Mouse (Mus musculus): ENCODE data around the gene Fan1. TPM values are rescaled to one million over a fixed set of nuclear protein-coding genes. Genes with fewer than 3 reads are reported as not detected.

Fan1 gene
- total RNA-seq, 2 experiments from 2014 or later, result 7.7 to 8.1 TPM

DNA sequence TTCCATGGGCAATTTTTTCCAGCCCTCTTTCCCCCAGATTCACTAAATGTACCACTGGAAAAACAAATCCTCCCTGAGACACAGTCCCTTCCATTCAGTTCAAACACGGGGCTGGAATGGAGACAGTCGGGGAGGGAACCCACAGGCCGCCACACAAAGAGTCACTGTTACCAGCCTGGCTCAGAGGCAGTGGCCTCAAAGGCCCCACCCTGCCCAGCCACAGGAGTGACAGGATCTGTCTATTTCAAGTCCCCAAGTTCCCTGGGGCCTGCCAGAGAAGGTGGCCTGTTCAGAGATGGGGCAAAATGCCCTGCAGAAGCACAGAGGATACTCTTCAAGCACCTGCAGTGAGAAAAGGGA lies 13.3 kb downstream of the Fan1 start:
- intact Hi-C loops (cut with DNase I), result no loop called here
- Histone ChIP-seq H3K4me3 (no peak overlapping the region), H3K27ac (no peak overlapping the region; the same call in 1 of the 2 replicates)
- no peak for DNase-seq
- no peak for TF ChIP-seq CTCF (IDR thresholded peaks at IDR 0.05)

DNA sequence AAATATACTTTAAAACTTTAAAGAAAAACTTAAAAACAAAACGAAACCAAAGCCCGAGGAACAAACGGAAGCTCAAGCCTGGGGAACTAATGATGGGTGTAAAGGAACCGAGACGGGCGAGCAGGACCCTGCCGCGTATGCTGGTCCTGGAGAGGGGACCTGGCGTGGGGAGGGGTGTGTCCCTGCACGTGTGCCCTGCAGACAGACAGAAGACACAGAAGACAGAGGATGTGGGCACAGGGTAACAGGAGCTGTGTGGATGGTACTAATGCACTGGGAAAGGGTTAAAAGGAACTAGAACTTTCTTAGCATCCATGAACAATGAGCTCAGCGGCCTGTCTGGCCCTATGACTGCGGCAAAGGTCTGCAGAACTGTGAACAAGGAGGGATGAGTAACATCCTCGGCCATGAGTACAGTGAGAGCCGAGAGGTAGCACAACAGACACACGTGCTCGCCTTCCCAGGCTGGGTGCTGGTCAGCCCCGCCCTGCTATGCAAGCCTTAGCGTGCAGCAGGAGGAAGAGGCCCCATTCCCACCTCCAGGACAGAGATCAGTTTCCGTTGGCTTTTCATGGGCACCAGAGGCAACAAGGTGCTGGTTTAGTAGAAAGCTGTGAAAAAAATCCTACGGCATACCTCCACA lies 13.8 kb downstream of the Fan1 start:
- H3K27ac ChIP-seq, result peak overlapping the region; percentile 20
- H3K4me3 ChIP-seq, result no peak overlapping the region
- no peak for DNase-seq
- intact Hi-C loops (cut with DNase I), result no loop called here
- TF ChIP-seq CTCF (IDR thresholded peaks at IDR 0.05), result no peak

DNA sequence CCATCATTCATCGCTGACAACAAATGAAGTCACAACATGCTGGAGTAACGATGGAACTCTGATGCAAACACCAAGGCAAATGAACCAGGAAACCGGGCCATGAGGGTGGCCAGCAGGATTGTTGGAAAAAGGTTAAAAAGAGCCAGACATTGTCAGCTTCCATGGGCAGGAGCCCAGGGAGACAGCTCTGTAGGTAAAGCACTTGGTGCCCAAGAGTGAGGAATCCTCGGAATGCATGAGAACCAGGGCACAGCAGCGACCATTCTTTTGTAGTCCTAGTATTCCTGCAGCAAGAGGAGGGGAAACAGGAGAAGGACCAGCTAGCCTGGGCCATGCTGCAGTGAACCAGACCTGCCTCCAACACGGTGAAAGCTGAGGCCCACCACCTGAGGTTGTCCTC lies 15.2 kb downstream of the Fan1 start:
- DNase-seq, result no peak
- H3K27ac ChIP-seq, result no peak overlapping the region
- H3K4me3 ChIP-seq, result no peak overlapping the region
- intact Hi-C loops (cut with DNase I), result no loop called here
- no peak for TF ChIP-seq CTCF (IDR thresholded peaks at IDR 0.05)

GRCm38 (mm10) chr7:64357405-64357804 lies 16.5 kb downstream of the Fan1 start:
- Histone ChIP-seq H3K27ac (peak overlapping the region; percentile 53), H3K4me3 (no peak overlapping the region)
- DNase-seq, result peak; percentile 34
- intact Hi-C loops (cut with DNase I), result no loop called here
- TF ChIP-seq CTCF (IDR thresholded peaks at IDR 0.05), result no peak

DNA sequence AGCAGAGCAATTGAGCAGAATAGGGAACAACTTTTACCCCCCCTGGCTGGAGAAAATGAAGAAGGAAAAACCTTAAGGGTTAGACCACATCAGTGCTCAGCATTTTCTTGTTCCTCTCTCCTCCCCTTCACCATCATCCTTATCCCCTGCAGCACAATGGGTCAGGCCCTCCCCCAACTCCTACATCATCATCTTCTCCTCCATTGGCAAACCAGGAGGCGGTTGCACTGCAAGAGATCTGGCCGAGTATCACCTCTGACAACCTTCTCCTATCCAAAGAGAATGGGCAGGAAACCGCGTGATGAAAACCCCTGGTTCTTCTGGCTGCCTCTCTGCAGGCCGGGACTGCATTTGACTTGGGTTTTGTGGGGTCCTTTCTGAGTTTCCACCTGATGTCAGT lies 17.2 kb downstream of the Fan1 start:
- no peak overlapping the region for H3K27ac ChIP-seq
- DNase-seq, result no peak
- no peak overlapping the region for H3K4me3 ChIP-seq
- TF ChIP-seq CTCF (IDR thresholded peaks at IDR 0.05), result no peak
- intact Hi-C loops (cut with DNase I), result no loop called here

- no peak for DNase-seq
- Histone ChIP-seq H3K4me3 (no peak overlapping the region), H3K27ac (no peak overlapping the region)
- TF ChIP-seq CTCF (IDR thresholded peaks at IDR 0.05), result no peak
- intact Hi-C loops (cut with DNase I), result no loop called here
These were observed 19.7 kb downstream of the Fan1 start for GRCm38 (mm10) chr7:64354206-64354605.

DNA sequence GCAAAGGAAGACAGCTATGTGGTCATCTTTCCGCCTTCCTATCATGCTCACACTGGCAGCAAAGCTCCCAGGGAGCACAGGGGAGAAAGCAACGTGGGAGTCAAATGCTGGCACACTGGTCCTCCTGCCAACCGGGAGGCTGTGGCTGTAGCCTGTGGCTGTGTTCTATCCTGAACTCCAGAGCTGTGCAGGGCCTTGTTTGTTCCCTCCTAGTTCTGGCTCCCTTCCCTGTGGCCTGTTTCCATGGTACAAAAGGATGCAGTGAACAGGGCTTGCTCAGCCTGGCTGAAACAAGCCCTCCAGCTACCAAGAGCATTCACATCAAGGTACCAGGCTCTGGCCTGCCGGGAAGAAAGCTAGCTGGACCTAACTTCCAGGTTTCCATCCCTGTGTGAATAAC lies 22.8 kb downstream of the Fan1 start:
- peak; percentile 54 for DNase-seq
- Histone ChIP-seq H3K27ac (peak overlapping the region; percentile 31; the same call in 1 of the 2 replicates), H3K4me3 (no peak overlapping the region)
- TF ChIP-seq CTCF (IDR thresholded peaks at IDR 0.05), result no peak
- intact Hi-C loops (cut with DNase I), result no loop called here

DNA sequence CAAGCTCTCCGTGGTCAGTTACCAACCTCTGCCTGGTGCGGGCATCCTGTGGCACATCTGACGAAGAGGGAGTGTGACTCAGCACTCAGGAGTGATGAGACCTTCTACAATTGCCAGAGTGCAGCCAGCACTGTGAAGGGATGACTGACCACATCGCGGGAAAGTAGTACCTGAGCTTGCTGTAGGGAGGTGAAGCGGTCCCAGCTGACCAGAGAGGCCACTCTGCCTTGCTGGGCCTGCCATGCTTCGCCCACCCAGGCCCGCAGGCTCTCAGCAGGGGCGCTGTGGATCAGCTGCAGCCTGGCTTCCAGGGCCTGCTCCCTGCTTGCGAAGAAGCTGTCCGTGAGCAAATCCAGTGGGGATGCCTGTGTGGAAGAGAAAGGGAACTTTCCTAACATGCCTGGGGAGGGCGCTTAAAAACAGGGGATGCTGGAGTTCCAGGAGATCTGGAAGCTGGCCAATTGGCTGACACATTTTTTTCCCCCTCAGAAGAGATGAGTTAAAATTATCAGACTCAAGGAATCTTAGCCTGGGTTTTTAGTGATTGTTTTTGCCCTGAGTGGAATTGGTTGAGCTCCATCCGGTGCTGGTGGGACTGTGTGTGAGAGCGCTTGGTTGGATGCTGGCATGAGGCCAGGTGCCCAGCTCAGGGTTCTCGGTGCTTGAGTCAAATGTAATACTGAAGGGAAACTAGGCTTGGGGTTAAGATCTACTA lies 24.6 kb downstream of the Fan1 start:
- H3K27ac ChIP-seq, result no peak overlapping the region
- no peak overlapping the region for H3K4me3 ChIP-seq
- intact Hi-C loops (cut with DNase I), result no loop called here
- TF ChIP-seq CTCF (IDR thresholded peaks at IDR 0.05), result no peak
- DNase-seq, result no peak

GRCm38 (mm10) chr7:64347813-64348212 lies 26.1 kb downstream of the Fan1 start:
- no peak overlapping the region for H3K4me3 ChIP-seq
- H3K27ac ChIP-seq, result no peak overlapping the region
- no peak for TF ChIP-seq CTCF (IDR thresholded peaks at IDR 0.05)
- DNase-seq, result no peak
- intact Hi-C loops (cut with DNase I), result no loop called here

GRCm38 (mm10) chr7:64332686-64333085 lies 41.2 kb downstream of the Fan1 start:
- DNase-seq, result peak; percentile 34

GRCm38 (mm10) chr7:64331309-64331708 lies 42.6 kb downstream of the Fan1 start:
- intact Hi-C loops (cut with DNase I), result no loop called here
- no peak for DNase-seq
- H3K27ac ChIP-seq, result no peak overlapping the region
- no peak for TF ChIP-seq CTCF (IDR thresholded peaks at IDR 0.05)
- no peak overlapping the region for H3K4me3 ChIP-seq

More at GRCm38 (mm10) chr7:64332686-64333085, 41.2 kb downstream of the Fan1 start:
- intact Hi-C loops (cut with DNase I), result no loop called here
- H3K4me3 ChIP-seq, result no peak overlapping the region
- H3K27ac ChIP-seq, result no peak overlapping the region
- TF ChIP-seq CTCF (IDR thresholded peaks at IDR 0.05), result no peak

DNA sequence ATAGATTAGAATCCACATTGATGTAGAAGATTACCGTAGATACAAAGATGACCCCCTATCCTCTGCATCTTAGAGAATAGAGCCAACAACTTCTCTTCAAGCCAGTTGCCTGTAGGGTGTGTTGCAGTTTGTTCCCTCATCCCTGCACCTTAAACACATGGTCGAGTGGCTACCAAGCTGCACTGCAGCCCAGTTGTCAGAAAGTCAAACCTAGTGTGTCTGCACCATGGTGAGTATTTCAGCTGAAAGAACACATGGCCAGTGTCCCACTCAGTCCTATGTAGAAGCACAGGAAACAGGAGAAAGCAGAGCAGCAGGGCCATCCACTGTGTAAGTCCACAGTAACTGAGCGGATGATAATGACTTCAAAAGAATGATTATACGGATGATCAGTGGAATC lies 46.4 kb downstream of the Fan1 start:
- H3K27ac ChIP-seq, result no peak overlapping the region
- DNase-seq, result no peak
- TF ChIP-seq CTCF (IDR thresholded peaks at IDR 0.05), result no peak
- no peak overlapping the region for H3K4me3 ChIP-seq
- intact Hi-C loops (cut with DNase I), result loop anchor here (1.0 to 5.0 kb wide), 3 partner anchors 40 to 575 kb away; partner anchors contain the start of gene Mtmr10

GRCm38 (mm10) chr7:64326892-64327291 lies 47.0 kb downstream of the Fan1 start:
- peak; percentile 94 for TF ChIP-seq CTCF (IDR thresholded peaks at IDR 0.05)
- no peak overlapping the region for H3K4me3 ChIP-seq
- no peak overlapping the region for H3K27ac ChIP-seq

GRCm38 (mm10) chr7:64321658-64322057 lies 52.2 kb downstream of the Fan1 start:
- intact Hi-C loops (cut with DNase I), result no loop called here
- DNase-seq, result no peak
- no peak overlapping the region for H3K4me3 ChIP-seq

More at GRCm38 (mm10) chr7:64326892-64327291, 47.0 kb downstream of the Fan1 start:
- intact Hi-C loops (cut with DNase I), result loop anchor here (1.0 to 5.0 kb wide), 3 partner anchors 40 to 575 kb away; partner anchors contain the start of gene Mtmr10
- peak; percentile 86 for DNase-seq

More at GRCm38 (mm10) chr7:64321658-64322057, 52.2 kb downstream of the Fan1 start:
- H3K27ac ChIP-seq, result no peak overlapping the region
- TF ChIP-seq CTCF (IDR thresholded peaks at IDR 0.05), result no peak

All from gastrocnemius, adult 2 months (tissue).